Mouse (Mus musculus): ENCODE measurements around the gene Mxra8.

GRCm38 (mm10) chr4:155829866-155830265, 9.6 kb upstream of the Mxra8 start:
- no peak for TF ChIP-seq CTCF (IDR thresholded peaks at IDR 0.05; ENCODE audit: low read depth)
- TF ChIP-seq EP300 (IDR thresholded peaks at IDR 0.05; ENCODE audit: low read depth) = no peak
